Mouse (Mus musculus): Measurements from ENCODE around the gene Tanc1. TPM values are rescaled to one million over a fixed set of nuclear protein-coding genes. Genes with fewer than 3 reads are reported as not detected.

The Tanc1 gene
- total and polyA plus RNA-seq, 3 experiments, result 0.03 to 6.9 (median 0.49) TPM

DNA sequence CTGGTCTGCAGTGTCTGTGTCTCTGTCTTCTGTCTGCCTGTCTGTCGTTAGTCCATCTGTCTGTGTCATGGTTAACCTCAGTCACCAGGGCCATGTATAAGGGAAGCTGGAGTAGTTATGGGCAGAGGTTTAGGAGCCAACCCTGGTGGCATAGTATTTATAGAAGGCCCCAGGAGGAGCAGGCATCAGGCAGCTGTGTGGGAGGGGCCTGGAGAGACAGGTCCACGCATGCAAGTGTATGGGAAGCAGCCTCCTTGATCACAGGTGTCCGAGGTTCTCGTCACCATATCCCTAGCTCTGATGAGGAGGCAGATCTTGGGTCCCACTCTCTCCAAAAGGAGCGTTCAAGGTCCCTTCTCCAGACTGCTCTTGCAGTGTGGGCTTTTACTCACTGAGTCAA, 219.1 kb downstream of the Tanc1 start:
- H3K36me3 ChIP-seq (replicated peaks), result no peaks in the 10 kb centered on the region

DNA sequence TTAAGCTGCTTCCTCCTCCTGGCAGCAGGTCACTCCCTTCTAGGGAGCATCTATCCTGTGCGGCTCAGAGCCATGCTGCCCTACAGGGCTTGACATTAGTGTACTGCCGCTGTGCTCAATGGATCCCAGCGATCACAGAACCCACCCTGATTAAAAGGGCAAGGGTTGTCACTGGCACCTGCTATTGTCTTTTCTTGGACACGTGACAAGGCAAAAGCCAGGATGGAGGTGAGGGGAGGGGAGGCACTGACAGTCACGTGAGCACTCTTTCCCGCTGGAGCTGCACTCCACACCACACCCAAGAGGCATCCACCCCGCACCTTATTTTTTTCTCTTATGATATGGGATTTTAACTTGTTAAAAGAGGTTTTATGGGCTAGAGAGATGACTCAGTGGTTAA, 220.0 kb downstream of the Tanc1 start:
- Histone ChIP-seq H3K9me3 (replicated peaks) (no peaks in the 10 kb centered on the region), H3K4me1 (ENCODE audit: insufficient read depth, low read depth, low read length) (no peaks in the 10 kb centered on the region), H3K4me3 (ENCODE audit: low read depth, low read length) (no peak overlapping the region), H3K27me3 (ENCODE audit: insufficient read depth, low read length) (peaks cover 55% of the 10 kb centered on the region), H3K36me3 (replicated peaks) (no peaks in the 10 kb centered on the region)
- ATAC-seq (ENCODE audit: extremely low read depth, insufficient number of reproducible peaks, low FRiP score, poor library complexity, severe bottlenecking) (no peak), DNase-seq (ENCODE audit: low spot score) (no peak)
- TF ChIP-seq CTCF (IDR thresholded peaks at IDR 0.05; ENCODE audit: low read depth, low read length), result no peak
- no peak for TF ChIP-seq TAL1 (conservative IDR thresholded peaks at IDR 0.05; ENCODE audit: low read depth, low read length)
- no peak for TF ChIP-seq GATA2 (IDR thresholded peaks at IDR 0.05; ENCODE audit: borderline replicate concordance, low read depth, low read length)
- no peak for TF ChIP-seq POLR2AphosphoS5 (IDR thresholded peaks at IDR 0.05; ENCODE audit: insufficient replicate concordance, low read depth, low read length)
- TF ChIP-seq GATA1 (IDR thresholded peaks at IDR 0.05; ENCODE audit: borderline replicate concordance, low read length), result no peak

More for the DNA sequence above, 219.1 kb downstream of the Tanc1 start:
- Histone ChIP-seq H3K9me3 (replicated peaks) (no peaks in the 10 kb centered on the region), H3K4me1 (ENCODE audit: insufficient read depth, low read depth, low read length) (no peaks in the 10 kb centered on the region), H3K4me3 (ENCODE audit: low read depth, low read length) (no peak overlapping the region), H3K27me3 (ENCODE audit: insufficient read depth, low read length) (peaks cover 53% of the 10 kb centered on the region)
- DNase-seq (ENCODE audit: low spot score) (no peak), ATAC-seq (ENCODE audit: extremely low read depth, insufficient number of reproducible peaks, low FRiP score, poor library complexity, severe bottlenecking) (no peak)
- TF ChIP-seq GATA2 (IDR thresholded peaks at IDR 0.05; ENCODE audit: borderline replicate concordance, low read depth, low read length) (no peak), TAL1 (conservative IDR thresholded peaks at IDR 0.05; ENCODE audit: low read depth, low read length) (no peak), CTCF (IDR thresholded peaks at IDR 0.05; ENCODE audit: low read depth, low read length) (no peak), POLR2AphosphoS5 (IDR thresholded peaks at IDR 0.05; ENCODE audit: insufficient replicate concordance, low read depth, low read length) (no peak), GATA1 (IDR thresholded peaks at IDR 0.05; ENCODE audit: borderline replicate concordance, low read length) (no peak)

DNA sequence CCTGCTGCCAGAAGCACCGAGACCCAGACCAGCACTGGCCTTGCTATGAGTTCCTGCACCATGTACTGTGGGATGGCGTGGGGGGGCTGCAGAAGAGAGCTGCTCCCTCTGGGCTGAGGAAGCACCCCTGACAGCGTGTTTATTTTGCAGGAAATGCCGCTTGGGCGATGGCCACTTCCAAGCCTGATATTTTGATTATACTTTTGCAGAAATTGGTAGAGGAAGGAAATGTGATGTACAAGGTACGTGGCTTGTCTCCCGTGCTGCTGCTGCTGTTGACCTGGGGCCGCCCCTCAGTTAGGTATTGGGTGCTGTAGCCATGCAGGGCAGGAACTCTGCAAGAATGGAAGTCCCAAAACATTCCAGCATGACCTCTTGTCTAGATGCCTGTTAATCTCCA, 227.0 kb downstream of the Tanc1 start:
- ATAC-seq (ENCODE audit: extremely low read depth, insufficient number of reproducible peaks, low FRiP score, poor library complexity, severe bottlenecking) (no peak), DNase-seq (ENCODE audit: low spot score) (no peak)
- Histone ChIP-seq H3K4me1 (ENCODE audit: insufficient read depth, low read depth, low read length) (peaks cover 11% of the 10 kb centered on the region), H3K36me3 (replicated peaks) (no peaks in the 10 kb centered on the region), H3K9me3 (replicated peaks) (no peaks in the 10 kb centered on the region; the same call in 1 of the 2 replicates), H3K27me3 (ENCODE audit: insufficient read depth, low read length) (peaks cover 31% of the 10 kb centered on the region), H3K4me3 (ENCODE audit: low read depth, low read length) (no peak overlapping the region)
- no peak for TF ChIP-seq CTCF (IDR thresholded peaks at IDR 0.05; ENCODE audit: low read depth, low read length)
- TF ChIP-seq GATA1 (IDR thresholded peaks at IDR 0.05; ENCODE audit: borderline replicate concordance, low read length), result no peak
- no peak for TF ChIP-seq POLR2AphosphoS5 (IDR thresholded peaks at IDR 0.05; ENCODE audit: insufficient replicate concordance, low read depth, low read length)

GRCm38 (mm10) chr2:59839755-59840154, 227.9 kb downstream of the Tanc1 start:
- Histone ChIP-seq H3K36me3 (replicated peaks) (no peaks in the 10 kb centered on the region), H3K4me3 (ENCODE audit: low read depth, low read length) (no peak overlapping the region), H3K9me3 (replicated peaks) (no peaks in the 10 kb centered on the region; the same call in 1 of the 2 replicates), H3K27me3 (ENCODE audit: insufficient read depth, low read length) (peaks cover 22% of the 10 kb centered on the region), H3K4me1 (ENCODE audit: insufficient read depth, low read depth, low read length) (peaks cover 11% of the 10 kb centered on the region)
- ATAC-seq (ENCODE audit: extremely low read depth, insufficient number of reproducible peaks, low FRiP score, poor library complexity, severe bottlenecking), result no peak
- TF ChIP-seq TAL1 (conservative IDR thresholded peaks at IDR 0.05; ENCODE audit: low read depth, low read length) (no peak), CTCF (IDR thresholded peaks at IDR 0.05; ENCODE audit: low read depth, low read length) (no peak), POLR2AphosphoS5 (IDR thresholded peaks at IDR 0.05; ENCODE audit: insufficient replicate concordance, low read depth, low read length) (no peak), GATA2 (IDR thresholded peaks at IDR 0.05; ENCODE audit: borderline replicate concordance, low read depth, low read length) (no peak), GATA1 (IDR thresholded peaks at IDR 0.05; ENCODE audit: borderline replicate concordance, low read length) (no peak)
- DNase-seq (ENCODE audit: low spot score), result no peak

- no peak for TF ChIP-seq GATA1 (IDR thresholded peaks at IDR 0.05; ENCODE audit: borderline replicate concordance, low read length)
- no peak for TF ChIP-seq GATA2 (IDR thresholded peaks at IDR 0.05; ENCODE audit: borderline replicate concordance, low read depth, low read length)
- TF ChIP-seq CTCF (IDR thresholded peaks at IDR 0.05; ENCODE audit: low read depth, low read length), result no peak
- TF ChIP-seq POLR2AphosphoS5 (IDR thresholded peaks at IDR 0.05; ENCODE audit: insufficient replicate concordance, low read depth, low read length), result no peak
- no peak for TF ChIP-seq TAL1 (conservative IDR thresholded peaks at IDR 0.05; ENCODE audit: low read depth, low read length)
- H3K4me3 ChIP-seq (ENCODE audit: low read depth, low read length), result no peak overlapping the region
- ATAC-seq (ENCODE audit: extremely low read depth, insufficient number of reproducible peaks, low FRiP score, poor library complexity, severe bottlenecking), result no peak
- no peak for DNase-seq (ENCODE audit: low spot score)
- peaks cover 11% of the 10 kb centered on the region for H3K4me1 ChIP-seq (ENCODE audit: insufficient read depth, low read depth, low read length)
- H3K9me3 ChIP-seq (replicated peaks), result no peaks in the 10 kb centered on the region; the same call in 1 of the 2 replicates
- H3K27me3 ChIP-seq (ENCODE audit: insufficient read depth, low read length), result peaks cover 24% of the 10 kb centered on the region
- H3K36me3 ChIP-seq (replicated peaks), result no peaks in the 10 kb centered on the region
Observed at GRCm38 (mm10) chr2:59840191-59840590, 228.3 kb downstream of the Tanc1 start.

DNA sequence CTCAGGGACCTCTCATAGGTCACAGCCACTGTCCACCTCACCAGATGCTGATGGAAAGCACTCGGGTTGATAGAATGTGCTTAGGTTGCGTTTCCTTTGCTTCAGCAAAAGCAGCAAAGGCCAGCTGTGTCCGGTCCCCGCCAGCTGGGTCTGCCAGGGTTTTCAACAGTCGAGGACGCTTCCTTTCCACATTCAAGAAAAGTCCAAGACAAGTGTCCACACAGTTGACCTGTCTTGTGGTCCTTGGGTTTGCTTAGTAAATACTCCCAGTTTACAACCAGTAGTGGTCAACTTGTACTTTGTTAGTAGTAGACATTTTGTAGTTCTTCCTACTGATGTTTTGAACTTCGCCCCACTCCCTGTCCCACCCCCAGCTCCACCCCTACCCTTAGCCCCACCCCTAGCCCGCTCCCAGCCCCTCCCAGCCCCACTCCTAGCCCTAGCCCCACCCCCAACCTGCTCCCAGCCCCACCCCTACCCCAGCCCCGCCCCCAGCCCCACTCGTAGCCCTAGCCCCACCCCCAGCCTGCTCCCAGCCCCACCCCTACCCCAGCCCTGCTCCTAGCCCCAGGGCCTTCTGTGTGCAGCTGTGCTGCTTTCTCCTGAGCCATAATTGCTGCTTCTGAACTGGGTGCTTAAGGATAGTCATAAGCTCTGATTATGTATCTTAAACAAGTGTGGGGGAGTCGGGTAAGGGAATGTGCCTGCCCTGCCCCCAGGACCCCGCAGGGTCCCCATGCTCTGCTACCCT, 229.5 kb downstream of the Tanc1 start:
- no peaks in the 10 kb centered on the region for H3K36me3 ChIP-seq (replicated peaks)
- peaks cover 26% of the 10 kb centered on the region for H3K27me3 ChIP-seq (ENCODE audit: insufficient read depth, low read length)
- peak; percentile 33 for DNase-seq (ENCODE audit: low spot score)
- no peaks in the 10 kb centered on the region; the same call in 1 of the 2 replicates for H3K9me3 ChIP-seq (replicated peaks)
- H3K4me1 ChIP-seq (ENCODE audit: insufficient read depth, low read depth, low read length), result peaks cover 11% of the 10 kb centered on the region
- no peak overlapping the region for H3K4me3 ChIP-seq (ENCODE audit: low read depth, low read length)
- TF ChIP-seq CTCF (IDR thresholded peaks at IDR 0.05; ENCODE audit: low read depth, low read length), result no peak
- ATAC-seq (ENCODE audit: extremely low read depth, insufficient number of reproducible peaks, low FRiP score, poor library complexity, severe bottlenecking), result peak; percentile 49

All from G1E (cell line).